Mouse (Mus musculus) kidney, postnatal 0 days (tissue): Measurements from ENCODE around the gene Tppp3. TPM values are rescaled to one million over a fixed set of nuclear protein-coding genes. Genes with fewer than 3 reads are reported as not detected.

ENCODE experiments used
- ATAC-seq: fragments of 200-750 bp; cut with Nextera tagmentation; replicated peaks from 2 replicates; pipeline ENCODE4 v1.8.0; 2017; ENCODE audit warnings: low read depth, moderate number of reproducible peaks, moderate TSS enrichment, moderate library complexity; ENCODE audit not compliant: low FRiP score
- DNase-seq: peaks from one replicate; pipeline ENCODE4 v3.0.0-alpha.2; 2016; ENCODE audit warnings: low spot score
- H3K27ac ChIP-seq: fragments of 300-500 bp; sonication (generic); 2 replicates; pipeline ENCODE4 v1.5.1; 2014; ENCODE audit warnings: mild to moderate bottlenecking
- H3K27me3 ChIP-seq: fragments of 300-500 bp; sonication (generic); 2 replicates; pipeline ENCODE4 v1.6.1; 2014; ENCODE audit warnings: low read length, mixed read lengths; ENCODE audit not compliant: insufficient read depth
- H3K36me3 ChIP-seq: fragments of 300-500 bp; sonication (generic); 2 replicates; pipeline ENCODE4 v1.6.1; 2014; ENCODE audit warnings: low read length, mixed read lengths; ENCODE audit not compliant: insufficient read depth
- H3K4me1 ChIP-seq: fragments of 300-500 bp; sonication (generic); replicated peaks from 2 replicates; pipeline ENCODE4 v1.6.1; 2014; ENCODE audit warnings: antibody characterized with exemption, low read length, mixed read lengths; ENCODE audit not compliant: insufficient read depth
- H3K4me2 ChIP-seq: fragments of 300-500 bp; sonication (generic); 2 replicates; pipeline ENCODE4 v1.6.1; 2014; ENCODE audit warnings: mild to moderate bottlenecking, low read length, moderate library complexity, mixed read lengths
- H3K4me3 ChIP-seq: fragments of 300-500 bp; sonication (generic); replicated peaks from 2 replicates; pipeline ENCODE4 v1.5.1; 2014; ENCODE audit warnings: low read depth, low read length
- H3K9ac ChIP-seq: fragments of 300-500 bp; sonication (generic); 2 replicates; pipeline ENCODE4 v1.6.1; 2014; ENCODE audit warnings: low read depth, low read length
- H3K9me3 ChIP-seq: fragments of 300-500 bp; sonication (generic); replicated peaks from 2 replicates; pipeline ENCODE4 v1.6.1; 2016; ENCODE audit warnings: low read length, inconsistent platforms, mixed read lengths
- CTCF ChIP-seq: IDR thresholded peaks from 2 replicates; pipeline ENCODE4 v1.5.1; 2016; ENCODE audit warnings: antibody characterized with exemption, low read depth, mild to moderate bottlenecking, moderate library complexity
- WGBS: fragments of 180-500 bp; shearing (Covaris S2); extraction: QIAGEN DNeasy Blood & Tissue Kit; methylation state at CpG from one replicate; pipeline ENCODE4 v1.1.7; 2014; 5-methylcytosine and 5-hydroxymethylcytosine counted together
- polyA plus RNA-seq: library from polyadenylated mRNA; unstranded; fragments of >200 nt; fragmentation: Nextera tagmentation; extraction: Ambion mirVana; gene quantifications from 2 replicates; pipeline ENCODE4 v1.2.1, GENCODE M21; 2015

The Tppp3 gene
- polyA plus RNA-seq, 1 experiment from 2014 or later: 15.6 TPM

- ATAC-seq (no peak), DNase-seq (peak; percentile 65)
- H3K9me3 ChIP-seq: no peaks in the 10 kb centered on the region
- H3K9ac ChIP-seq: no peak overlapping the region
- no peak overlapping the region for H3K4me2 ChIP-seq
- TF ChIP-seq CTCF: no peak
- 89% methylated on average over 3 of the region's 3 CpGs for WGBS
- no peaks in the 10 kb centered on the region for H3K36me3 ChIP-seq
- no peaks in the 10 kb centered on the region for H3K27me3 ChIP-seq
- 0 out of 2 replicates have a peak, but pooled peaks cover 6% of the 10 kb centered on the region for H3K4me1 ChIP-seq
- no peak overlapping the region for H3K27ac ChIP-seq
- H3K4me3 ChIP-seq: no peak overlapping the region
Observed at GRCm38 (mm10) chr8:105504617-105505016, 33.3 kb upstream of the Tppp3 start.

GRCm38 (mm10) chr8:105499787-105500186 is 28.5 kb upstream of the Tppp3 start:
- Histone ChIP-seq H3K27ac (no peak overlapping the region), H3K9ac (no peak overlapping the region), H3K4me2 (no peak overlapping the region), H3K4me1 (peaks cover 4% of the 10 kb centered on the region; the same call in 1 of the 2 replicates), H3K9me3 (no peaks in the 10 kb centered on the region), H3K27me3 (no peaks in the 10 kb centered on the region), H3K4me3 (no peak overlapping the region), H3K36me3 (no peaks in the 10 kb centered on the region)
- TF ChIP-seq CTCF: no peak
- ATAC-seq: no peak
- WGBS: 73% methylated on average over 12 of the region's 12 CpGs
- DNase-seq: no peak

- under 1% methylated on average over 65 of the region's 68 CpGs for WGBS
- H3K4me2 ChIP-seq: peak within 1 kb of the TSS; percentile 93
- ATAC-seq (peak; percentile 90), DNase-seq (peak; percentile 81)
- no peaks in the 10 kb centered on the region for H3K36me3 ChIP-seq
- H3K4me3 ChIP-seq: peak within 1 kb of the TSS; percentile 72
- no peaks in the 10 kb centered on the region for H3K9me3 ChIP-seq
- H3K4me1 ChIP-seq: peaks cover 7% of the 10 kb centered on the region; the same call in 1 of the 2 replicates
- peak within 1 kb of the TSS; percentile 90 for H3K9ac ChIP-seq
- no peaks in the 10 kb centered on the region for H3K27me3 ChIP-seq
- peak; percentile 68 for TF ChIP-seq CTCF
- H3K27ac ChIP-seq: peak within 1 kb of the TSS; percentile 87
Observed at GRCm38 (mm10) chr8:105496439-105497180, 25.3 kb upstream of the Tppp3 start, which contains the start of gene Zdhhc1. Gene Zdhhc1, minus strand, starts transcription at chr8:105496902.

- DNase-seq (peak; percentile 55), ATAC-seq (no peak)
- Histone ChIP-seq H3K27ac (peak overlapping the region; percentile 87), H3K36me3 (no peaks in the 10 kb centered on the region), H3K4me3 (peak overlapping the region; percentile 72), H3K9me3 (no peaks in the 10 kb centered on the region), H3K4me1 (peaks cover 7% of the 10 kb centered on the region; the same call in 1 of the 2 replicates), H3K27me3 (no peaks in the 10 kb centered on the region), H3K4me2 (peak overlapping the region; percentile 93), H3K9ac (peak overlapping the region; percentile 90)
- WGBS: 21% methylated on average over 17 of the region's 17 CpGs
- TF ChIP-seq CTCF: no peak
Observed at GRCm38 (mm10) chr8:105495350-105496302, 24.3 kb upstream of the Tppp3 start.

- DNase-seq (no peak), ATAC-seq (no peak)
- H3K27ac ChIP-seq: peak overlapping the region; percentile 87
- no peaks in the 10 kb centered on the region for H3K27me3 ChIP-seq
- H3K36me3 ChIP-seq: no peaks in the 10 kb centered on the region
- H3K9me3 ChIP-seq: no peaks in the 10 kb centered on the region
- WGBS: 53% methylated on average over 3 of the region's 3 CpGs
- no peak overlapping the region for H3K9ac ChIP-seq
- H3K4me1 ChIP-seq: peaks cover 7% of the 10 kb centered on the region; the same call in 1 of the 2 replicates
- H3K4me2 ChIP-seq: 0 out of 2 replicates have a peak overlapping the region, but pooled peaks have one; percentile 93
- no peak overlapping the region for H3K4me3 ChIP-seq
- no peak for TF ChIP-seq CTCF
Observed at GRCm38 (mm10) chr8:105494566-105494965, 23.2 kb upstream of the Tppp3 start.

- H3K27ac ChIP-seq: no peak overlapping the region
- WGBS: 19% methylated on average over 3 of the region's 3 CpGs
- H3K9ac ChIP-seq: no peak overlapping the region
- DNase-seq (no peak), ATAC-seq (no peak)
- H3K9me3 ChIP-seq: no peaks in the 10 kb centered on the region
- peaks cover 7% of the 10 kb centered on the region; the same call in 1 of the 2 replicates for H3K4me1 ChIP-seq
- H3K4me2 ChIP-seq: no peak overlapping the region
- H3K36me3 ChIP-seq: no peaks in the 10 kb centered on the region
- no peak for TF ChIP-seq CTCF
- no peaks in the 10 kb centered on the region for H3K27me3 ChIP-seq
- H3K4me3 ChIP-seq: no peak overlapping the region
Observed at GRCm38 (mm10) chr8:105493495-105493894, 22.2 kb upstream of the Tppp3 start.
